Mouse (Mus musculus) cerebellum, adult 8-10 months (tissue): ENCODE results near the gene Mybpc2.

Source experiments
- DNase-seq: peaks from one replicate; pipeline ENCODE4 v3.0.0; 2022

Gene Mybpc2

DNA sequence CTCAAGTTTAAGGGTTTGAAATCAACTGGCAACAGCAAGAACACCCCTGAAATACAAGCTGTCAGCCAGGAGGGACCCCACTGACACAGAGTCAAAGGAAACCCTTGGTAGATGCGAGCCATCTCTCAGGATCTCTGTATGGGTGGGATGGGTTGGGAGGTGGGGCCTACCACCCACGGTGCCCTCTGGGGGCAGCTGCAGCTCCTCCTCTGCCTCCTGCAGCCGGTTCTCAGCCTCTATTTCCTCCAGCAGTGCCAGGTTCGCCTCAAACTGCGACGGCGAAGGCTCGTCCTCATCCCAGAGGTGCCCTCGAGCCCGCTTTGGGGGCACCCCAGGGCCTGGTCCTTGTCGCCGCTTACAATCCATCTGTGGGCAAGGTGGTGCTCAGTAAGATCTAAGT, 18.6 kb upstream of the Mybpc2 start:
- DNase-seq, result no peak

DNA sequence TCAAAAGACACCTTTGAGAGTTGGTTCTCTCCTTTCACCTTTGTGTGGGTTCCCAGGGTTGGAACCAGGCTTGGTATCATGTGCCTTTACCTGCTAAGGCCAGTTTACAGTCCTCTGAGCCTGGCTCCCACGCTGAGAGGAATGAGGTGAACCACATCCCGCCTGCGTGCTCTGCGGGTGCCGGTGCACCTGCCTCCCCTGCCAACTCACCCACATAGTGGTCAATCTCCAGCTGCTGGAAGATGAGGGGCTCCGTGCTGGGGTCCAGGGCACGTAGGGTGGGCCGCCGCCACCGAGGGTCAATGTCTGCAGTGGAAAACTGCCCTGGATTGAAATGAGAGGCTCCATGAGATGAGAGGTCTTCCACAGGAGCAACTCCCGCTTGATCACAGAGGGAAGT, 18.1 kb upstream of the Mybpc2 start:
- DNase-seq, result no peak

DNA sequence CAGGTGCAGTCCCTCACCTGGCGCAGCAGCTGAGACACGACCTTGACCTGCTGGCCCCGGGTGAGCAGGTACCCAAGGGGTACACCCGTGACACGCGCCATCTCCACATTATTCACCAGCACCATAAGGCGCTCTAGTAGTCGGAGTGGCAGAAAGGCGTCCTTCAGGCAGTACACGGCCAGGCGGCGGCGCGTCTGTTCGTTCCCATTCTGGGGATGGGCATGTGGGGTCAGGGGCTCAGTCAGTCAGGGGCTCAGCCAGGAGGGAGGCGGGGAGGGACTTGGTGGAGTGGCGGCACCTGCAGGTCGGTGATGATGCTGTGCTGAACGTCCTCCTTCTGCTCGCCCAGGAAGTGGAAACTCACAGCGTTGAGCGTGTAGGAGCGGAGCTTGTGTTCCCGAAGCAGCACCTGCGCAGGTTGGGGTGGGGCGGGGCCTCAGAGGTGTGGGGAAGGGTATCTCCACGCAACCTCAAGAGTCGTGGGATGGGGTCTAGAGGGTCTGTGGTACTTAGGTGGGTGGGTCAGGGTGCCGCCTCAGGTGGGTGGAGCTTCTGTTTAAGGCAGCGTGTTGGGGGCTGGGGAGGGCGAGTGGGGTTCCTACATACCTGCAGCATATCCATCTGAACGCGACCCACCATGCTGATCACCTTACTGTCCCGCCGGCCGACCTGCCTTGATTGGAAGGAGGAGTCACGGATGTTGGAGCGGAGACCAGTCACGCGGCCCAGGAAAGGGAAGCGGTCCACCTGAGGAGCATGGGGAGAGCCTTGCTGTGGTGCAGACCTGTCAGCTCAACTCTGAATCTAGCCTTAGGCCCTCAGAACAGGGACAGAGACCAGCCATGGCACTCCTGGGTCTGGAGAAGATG, 14.5 kb upstream of the Mybpc2 start:
- no peak for DNase-seq

DNA sequence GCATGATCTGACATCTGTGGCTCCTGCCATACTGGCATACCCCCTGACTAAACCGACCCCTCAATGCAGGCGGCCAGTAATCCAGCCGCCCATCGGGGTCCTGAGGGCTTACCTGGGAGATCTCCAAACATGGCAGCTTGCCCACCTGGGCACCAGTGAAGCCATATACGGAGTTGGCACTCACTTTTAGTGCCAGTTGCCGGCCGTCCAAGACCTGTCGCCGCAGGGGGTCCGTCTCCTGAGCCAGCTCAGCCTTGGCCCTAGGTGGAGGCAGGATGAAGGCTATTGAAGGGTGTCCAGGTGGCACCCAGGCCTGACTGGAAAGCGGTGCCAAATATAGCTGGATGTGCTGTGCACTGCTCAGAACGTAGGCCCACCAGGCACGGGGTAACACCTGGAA, 13.0 kb upstream of the Mybpc2 start:
- peak; percentile 69 for DNase-seq

DNA sequence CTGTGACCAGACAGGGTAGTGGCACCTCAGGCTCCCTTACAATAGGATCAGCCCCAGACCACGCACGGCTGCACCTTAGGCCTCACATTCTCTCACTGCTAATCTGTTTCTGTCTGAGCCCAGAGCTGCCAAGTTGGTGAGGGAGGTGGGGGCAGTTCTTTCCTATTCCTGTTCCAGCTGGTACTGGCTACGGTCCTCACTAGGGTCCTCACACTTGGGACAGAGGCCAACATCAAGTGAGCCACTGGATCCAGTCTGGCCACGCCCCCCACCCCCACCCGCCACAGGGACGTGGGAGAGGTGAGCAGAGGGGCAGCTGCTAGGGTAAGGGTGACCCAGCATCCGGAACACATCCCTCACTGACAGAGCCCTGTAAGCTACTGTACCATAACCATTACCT, 12.6 kb upstream of the Mybpc2 start:
- no peak for DNase-seq

DNA sequence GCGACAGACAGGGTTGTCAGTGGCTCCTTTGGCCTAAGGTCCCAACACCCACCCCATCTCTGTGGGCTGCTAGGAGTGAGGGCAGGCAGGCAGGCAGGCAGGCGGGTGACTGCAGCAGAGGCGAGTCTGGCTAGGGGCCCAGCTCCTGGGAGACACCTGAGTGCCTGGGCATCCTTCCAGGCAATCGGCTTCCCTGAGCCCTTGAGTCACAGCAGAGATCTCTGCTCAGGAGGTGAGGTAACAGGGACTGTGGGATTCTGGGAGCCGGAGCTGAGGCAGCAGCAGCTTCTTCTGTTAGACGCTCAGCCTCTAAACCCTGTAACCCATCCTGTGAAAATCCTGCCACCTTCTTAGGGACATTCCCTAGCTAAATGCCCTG, 12.1 kb upstream of the Mybpc2 start:
- peak; percentile 79 for DNase-seq

DNA sequence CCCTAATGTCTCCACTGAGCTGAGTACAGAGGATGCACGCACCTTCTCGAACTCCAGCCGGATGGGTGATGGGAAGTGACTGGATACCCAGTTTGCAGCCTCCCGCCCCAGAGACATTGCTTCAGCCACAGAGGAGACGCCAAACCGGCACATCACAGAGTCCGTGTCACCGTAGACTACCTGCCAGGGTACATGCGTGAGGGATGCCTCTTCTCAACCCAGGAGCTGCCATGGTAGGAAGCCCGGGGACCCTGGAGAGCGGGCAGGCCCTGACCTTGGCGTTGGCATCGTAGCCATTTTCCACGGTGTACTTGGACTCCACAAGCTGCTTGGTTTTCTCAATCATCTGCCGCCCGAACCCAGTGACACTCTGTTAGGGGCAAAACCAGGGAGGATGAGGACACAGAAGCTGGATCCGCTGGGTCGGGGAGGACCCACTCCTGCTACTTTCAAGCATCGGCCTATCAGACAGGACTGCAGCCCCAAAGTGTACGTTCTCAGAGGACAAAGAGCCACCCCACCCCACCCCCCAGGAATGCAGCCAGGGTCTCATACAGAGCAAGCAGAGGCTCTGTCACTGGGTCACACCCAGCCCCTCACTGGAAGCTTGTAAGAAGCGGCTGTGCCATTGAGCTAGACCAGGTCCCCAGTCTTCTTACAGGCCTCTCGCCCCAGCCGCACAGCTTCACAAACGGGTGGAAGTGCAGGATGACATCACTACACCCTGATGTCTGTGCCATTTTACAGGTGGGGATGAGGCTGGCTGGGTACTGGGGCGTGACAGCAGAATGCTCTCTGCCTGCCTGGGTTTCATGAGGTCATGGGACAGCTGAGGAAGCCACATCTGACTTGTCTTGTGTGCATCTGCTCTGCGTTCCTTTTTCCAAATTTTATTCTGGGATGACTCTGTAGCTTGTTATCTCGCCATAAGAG, 11.5 kb upstream of the Mybpc2 start:
- no peak for DNase-seq

DNA sequence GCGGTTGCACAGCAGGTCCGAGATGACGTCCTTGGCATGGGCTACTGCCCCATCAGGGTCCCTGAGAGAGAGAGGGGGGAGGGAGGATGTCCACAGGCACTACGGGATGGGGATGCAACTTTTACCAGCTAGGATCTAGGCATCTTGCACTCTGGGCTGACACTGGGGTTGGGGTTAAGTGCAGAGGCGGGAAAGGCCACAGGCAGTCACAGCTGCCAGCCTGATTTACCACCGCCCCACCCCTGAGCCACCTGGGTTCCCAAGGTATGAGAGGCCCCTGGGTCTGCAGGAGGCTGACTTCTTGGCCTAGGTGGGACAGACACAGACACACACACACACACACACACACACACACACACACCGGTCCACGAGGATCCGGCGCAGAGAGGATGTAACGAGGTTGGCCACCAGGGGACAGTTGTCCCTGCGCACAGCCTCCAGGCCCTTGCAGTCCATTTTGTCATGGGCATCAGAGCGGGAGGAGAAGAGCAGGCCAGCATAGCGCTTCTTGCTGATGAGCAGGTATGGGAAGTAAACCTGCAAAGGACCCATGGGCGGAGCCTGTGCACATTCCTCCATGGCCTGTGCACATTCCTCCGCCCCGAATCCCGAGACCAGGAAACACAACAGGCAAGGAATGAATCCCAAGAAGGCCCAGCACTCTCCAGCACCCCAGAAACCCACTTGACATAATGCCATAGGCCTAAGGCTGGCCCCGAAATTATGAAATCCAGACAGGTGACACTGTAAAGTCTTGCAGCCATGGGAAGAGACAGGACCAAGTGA, 10.4 kb upstream of the Mybpc2 start:
- no peak for DNase-seq

DNA sequence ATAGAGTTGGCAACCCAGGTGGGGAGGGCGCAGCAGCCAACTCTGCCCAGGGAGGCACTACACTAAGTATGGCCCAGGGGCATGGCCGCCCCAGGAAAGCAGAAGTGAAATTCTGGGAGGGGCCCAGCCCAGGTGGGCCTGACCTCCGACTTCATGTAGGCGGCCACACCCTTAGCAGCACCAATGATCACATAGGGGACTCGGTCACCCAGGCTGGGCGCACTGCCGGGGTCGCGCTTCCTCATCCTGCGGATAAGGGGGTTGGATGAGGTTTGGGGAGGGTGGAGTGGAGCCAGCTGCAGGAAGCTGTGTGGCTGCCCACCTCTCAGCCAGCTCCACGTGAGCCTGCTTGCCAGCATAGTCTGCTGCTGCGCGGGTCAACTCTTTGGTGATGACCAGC, 9.8 kb upstream of the Mybpc2 start:
- no peak for DNase-seq

DNA sequence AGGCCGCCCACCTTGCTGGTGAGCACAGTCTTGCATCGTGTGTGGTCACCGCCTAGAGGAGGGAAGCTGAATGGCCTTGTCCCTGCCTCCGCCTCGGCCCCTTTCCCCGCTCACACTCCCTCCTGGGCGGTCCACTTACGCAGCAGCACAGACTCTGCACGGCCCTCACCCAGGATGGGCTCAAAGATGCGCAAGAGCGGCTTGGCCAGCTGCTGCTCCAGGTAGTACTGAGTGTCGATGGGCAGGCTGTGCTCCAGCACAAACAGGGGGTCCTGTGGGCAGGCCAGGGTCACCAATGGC, 9.2 kb upstream of the Mybpc2 start:
- no peak for DNase-seq

DNA sequence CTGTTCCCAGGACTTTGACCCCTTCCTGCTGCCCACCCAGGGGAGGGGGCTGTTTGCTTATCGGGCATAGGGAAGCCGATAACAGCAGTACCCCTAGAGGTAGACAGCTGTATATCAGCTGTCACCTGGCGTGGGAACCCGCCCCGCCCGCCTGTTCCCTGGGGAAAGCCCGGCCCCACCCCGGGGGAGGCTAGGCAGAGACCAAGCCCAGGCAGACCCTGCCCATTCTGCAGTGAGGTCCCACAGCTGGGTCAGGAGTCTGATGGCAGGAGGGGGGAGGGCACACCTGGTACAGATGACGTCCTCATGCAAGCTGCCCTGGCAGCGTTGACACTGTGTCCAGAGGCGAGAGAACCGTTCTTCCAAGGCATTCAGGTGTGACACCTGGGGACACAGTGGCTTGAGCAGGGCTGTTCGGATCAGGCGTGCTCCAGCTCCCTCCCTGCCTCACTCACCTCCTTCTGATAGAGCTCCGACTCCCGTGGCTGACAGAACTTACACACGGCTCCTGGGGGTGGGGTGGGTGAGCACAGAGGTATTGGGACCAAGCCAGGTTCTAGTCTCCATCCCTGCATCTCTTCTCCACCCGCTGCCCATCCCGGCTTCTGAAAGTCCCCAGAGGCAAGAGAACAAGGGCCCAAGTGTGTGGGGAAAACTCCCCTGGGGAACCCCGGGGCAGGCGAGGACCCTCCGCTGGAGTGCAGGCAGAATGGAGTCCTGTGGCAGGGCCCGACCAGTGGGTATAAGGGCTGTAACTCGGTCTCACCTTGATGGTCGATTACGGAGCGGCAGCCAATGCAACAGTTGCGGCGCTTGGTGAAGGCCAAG, 8.7 kb upstream of the Mybpc2 start:
- DNase-seq, result no peak

DNA sequence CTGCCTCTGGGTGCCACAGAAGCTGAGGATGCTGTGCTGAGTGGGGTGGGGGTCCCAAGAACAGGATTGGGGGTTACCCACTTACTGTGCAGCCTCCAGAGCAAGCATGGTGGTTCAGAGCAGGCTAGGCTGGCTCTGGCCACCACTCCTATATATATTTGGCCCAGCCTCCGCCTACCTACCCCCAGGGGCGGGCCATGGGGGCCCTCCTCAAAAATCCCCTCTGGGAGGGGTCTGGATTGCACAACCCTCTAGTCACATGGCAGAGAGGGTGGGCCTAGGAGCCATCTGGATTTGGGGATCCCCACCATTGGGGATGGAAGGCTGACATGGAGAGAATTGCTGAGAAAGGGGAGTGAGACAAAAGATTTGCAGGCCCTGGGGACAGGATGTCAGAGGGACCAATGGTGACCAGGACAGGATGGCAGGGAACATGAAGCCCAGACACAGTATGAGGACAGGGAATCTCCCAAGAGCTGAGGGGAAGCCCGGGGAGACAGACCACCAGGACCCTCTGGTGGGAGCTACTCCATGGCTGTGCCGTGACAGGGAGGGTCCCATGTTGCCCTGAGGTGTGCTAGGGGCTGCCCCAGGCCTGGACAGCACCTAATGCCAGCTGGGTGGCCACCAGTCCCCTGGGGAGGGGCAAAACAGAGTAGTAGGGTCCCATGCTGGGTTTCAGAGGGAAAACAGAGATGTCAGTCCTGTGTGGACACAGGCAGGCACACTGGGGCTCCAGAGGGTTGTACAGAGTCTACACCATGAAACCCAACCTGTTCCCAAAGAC, 7.7 kb upstream of the Mybpc2 start, which contains the start of gene Spib:
Spib (minus strand) TSS at position 126 of the 787 bp plus-strand sequence.
- no peak for DNase-seq

DNA sequence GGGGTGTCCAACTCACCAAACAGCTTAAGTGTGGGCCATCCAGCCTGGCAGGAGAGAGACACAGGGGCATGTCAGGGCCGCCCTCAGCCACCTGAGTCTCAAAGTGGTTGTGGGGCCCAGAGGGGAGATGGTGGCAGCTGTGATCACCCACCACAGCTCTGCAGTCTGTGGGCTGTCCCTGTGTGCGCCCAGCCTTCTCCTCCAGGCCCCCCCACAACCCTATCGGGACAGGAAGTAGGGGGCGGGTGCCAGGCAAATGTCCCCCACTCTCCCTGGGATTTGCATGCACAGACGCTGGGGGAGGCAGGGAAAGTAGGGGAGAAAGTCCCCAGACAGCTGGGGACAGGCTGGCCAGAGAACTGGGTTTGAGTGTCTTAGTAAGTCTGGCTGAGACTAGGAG, 6.8 kb upstream of the Mybpc2 start:
- DNase-seq, result no peak

DNA sequence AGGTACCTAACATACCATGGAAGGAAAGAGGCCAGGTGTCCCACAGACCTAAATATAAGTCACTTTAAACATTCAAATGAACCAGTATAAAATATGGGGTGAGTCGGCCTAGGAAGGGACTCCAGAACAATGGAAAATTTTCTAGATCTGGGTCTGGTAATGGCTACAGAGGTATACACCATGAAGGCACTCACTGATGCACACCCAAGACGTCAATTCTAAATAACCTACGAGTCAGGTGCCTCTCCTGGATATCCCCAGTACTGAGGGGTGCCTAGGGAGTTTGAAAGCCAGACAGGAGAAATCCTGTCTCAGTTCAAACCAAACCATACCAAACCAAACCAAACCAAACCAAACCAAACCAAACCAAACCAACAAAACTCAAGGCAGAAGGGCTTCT, 6.1 kb upstream of the Mybpc2 start:
- no peak for DNase-seq

DNA sequence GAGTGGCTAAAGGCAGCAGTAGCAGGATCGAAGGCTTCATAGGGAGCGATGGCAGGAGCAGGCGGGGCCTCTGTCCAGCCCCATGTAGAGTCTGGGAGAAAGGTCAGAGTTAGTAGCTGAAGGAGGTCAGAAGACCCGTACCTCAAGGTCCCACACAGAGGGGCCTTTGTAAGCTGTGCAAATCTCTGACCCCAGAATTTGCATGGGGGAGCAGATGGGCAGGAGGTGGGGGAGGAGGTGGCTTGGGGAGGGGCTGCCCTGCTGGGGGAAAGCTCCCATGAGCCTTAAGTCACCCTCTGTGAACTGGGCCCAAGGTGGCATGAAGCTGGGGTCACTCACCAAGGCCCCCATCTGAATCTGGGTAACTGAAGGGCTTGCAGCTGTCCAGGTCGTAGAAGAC, 5.1 kb upstream of the Mybpc2 start:
- DNase-seq, result no peak

DNA sequence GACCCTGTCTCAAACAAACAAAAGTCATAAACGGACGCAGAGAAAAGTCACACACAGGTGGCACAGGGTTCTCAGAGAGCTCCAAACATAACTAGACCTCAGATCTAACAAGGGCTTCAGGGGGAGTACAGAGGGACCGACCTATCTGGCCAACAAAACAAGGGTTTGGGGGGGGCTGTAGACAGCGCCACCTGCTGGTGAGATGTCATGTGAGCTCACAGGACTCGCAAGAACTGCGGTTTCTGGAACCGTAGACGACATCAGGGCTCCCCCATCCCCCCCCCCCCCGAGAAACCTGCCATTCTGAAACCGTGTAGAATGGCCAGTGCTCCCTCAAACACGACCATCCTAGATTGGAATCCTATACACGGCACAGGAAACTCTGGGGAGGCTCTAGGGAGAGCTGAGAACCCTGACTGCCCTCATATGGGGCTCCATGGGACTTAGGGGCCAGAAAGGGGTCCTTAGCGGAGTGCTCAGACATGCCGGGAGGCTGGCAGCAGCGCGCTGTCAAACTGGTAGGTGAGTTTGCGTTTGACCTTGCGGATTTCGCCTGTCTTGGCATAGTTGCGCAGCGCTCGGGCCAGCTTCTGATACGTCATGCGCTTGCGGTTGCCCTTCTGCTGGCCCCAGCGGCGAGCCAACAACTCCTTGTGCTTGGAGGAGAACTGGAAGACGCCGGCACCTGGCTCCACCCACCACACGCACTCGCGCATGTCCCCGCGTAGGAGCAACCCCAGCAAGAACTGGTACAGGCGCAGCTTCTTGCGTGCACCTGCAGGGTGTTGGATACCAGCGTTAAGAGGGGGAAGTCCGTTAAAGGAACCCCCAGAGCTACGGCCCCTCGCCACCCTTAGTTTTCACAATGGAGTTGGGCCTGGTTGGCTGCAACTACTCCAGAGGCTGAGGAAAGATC, 3.3 kb upstream of the Mybpc2 start:
- peak; percentile 82 for DNase-seq

DNA sequence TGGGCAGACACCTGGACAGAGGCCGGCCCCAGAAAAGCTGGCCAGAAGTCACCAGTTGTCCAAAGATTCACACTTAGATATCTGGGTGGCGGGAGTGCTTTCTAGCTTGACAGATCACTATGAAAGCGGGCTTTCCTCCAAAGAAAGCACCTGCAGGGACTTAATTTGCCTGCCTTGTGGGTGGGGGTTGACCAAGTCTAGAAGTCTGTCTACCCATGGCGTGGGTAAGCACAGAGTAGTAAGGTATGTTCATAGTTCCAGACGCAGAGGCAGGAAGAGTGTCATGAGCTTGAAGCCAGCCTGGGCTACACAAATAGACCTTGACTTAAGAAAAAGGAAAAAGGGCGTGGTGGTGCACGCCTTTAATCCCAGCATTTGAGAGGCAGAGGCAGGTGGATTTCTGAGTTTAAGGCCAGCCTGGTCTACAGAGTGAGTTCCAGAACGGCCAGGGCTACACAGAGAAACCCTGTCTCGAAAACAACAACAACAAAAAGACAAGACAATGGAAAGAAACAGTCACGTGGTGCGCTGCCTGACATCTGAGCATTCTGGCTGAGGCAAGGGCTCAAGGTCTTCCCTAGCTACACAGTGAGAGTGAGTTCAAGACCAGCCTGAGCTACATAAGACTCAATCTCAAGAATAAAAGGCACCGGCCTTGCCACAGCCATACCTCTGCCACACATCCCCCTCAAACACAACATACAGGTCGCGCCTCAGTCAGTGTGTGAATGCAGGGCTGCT, 2.1 kb upstream of the Mybpc2 start:
- no peak for DNase-seq

DNA sequence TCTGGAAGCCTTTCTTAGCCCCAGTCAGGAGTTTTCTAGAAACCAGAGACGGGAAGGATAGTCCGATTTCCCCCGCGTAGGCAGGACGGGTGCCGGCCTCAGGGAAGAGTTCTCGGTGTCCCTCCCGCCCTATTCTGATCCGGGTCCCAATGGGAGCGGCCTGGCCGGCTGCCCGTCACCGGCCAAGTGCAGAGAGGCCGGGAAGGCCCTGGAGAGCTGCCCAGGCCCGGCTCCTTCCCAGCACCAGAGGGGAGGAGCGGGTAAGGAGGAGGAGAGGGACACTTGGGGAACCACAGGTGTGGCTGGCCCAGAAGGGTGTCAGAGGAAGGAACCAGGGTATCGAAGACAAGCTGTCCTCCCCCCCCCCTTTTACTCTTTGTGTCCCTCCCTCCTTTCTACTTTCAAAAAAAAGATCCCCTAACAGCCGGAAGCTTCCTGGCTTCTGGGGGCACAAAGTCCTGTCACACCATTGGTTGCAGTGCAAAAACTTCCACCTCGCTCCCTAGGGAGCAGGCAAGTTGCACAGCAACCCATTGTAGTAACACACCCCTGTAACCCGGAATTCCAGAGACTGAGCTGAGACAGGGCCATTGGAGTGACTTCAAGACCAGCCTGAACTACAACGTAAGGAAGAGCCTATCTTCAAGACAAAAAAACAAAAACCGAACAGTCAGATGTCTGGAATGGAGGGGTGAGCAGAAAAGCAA, 823 bp upstream of the Mybpc2 start:
- DNase-seq, result no peak

DNA sequence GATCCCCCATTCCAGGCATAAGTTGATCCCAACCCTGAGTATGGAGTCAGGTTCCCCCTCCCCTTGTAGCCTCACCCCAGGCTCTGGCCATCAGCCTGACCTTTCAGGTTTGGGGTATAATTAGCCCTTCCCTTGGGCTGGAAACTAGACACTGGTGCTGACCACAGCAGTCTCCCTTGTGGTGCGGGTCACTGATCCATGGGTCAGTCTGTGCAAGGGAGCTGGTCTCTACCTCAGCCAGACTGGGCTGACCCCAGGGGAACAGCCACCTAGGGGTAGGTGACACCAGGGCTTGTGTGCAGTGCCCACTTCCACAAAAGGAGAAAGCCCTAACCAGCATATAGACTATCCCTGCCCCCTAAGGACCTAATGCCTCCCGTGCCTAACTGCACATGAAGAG, 1.4 kb downstream of the Mybpc2 start:
- no peak for DNase-seq
